Mouse (Mus musculus): ENCODE data around the gene L3mbtl1.

The L3mbtl1 gene

GRCm38 (mm10) chr2:162993881-162994616 is 50.8 kb downstream of the L3mbtl1 start:
- no peak for DNase-seq (ENCODE audit: low spot score)

- DNase-seq (ENCODE audit: low spot score) = peak; percentile 69
Measured at GRCm38 (mm10) chr2:162998528-162999230, 55.4 kb downstream of the L3mbtl1 start.

GRCm38 (mm10) chr2:162999744-163000143 is 56.5 kb downstream of the L3mbtl1 start:
- peak; percentile 48 for DNase-seq (ENCODE audit: low spot score)

- no peak for DNase-seq (ENCODE audit: low spot score)
Measured at GRCm38 (mm10) chr2:163001071-163001470, 57.8 kb downstream of the L3mbtl1 start.

GRCm38 (mm10) chr2:163007299-163007698 is 64.0 kb downstream of the L3mbtl1 start:
- DNase-seq (ENCODE audit: low spot score) = no peak

- peak; percentile 93 for DNase-seq (ENCODE audit: low spot score)
Measured at GRCm38 (mm10) chr2:163016916-163017743, 73.9 kb downstream of the L3mbtl1 start, which contains the start of gene Ift52. Gene Ift52 (plus strand): TSS chr2:163017354.
